Mouse (Mus musculus): ENCODE data around the gene Slc28a3.

DNA sequence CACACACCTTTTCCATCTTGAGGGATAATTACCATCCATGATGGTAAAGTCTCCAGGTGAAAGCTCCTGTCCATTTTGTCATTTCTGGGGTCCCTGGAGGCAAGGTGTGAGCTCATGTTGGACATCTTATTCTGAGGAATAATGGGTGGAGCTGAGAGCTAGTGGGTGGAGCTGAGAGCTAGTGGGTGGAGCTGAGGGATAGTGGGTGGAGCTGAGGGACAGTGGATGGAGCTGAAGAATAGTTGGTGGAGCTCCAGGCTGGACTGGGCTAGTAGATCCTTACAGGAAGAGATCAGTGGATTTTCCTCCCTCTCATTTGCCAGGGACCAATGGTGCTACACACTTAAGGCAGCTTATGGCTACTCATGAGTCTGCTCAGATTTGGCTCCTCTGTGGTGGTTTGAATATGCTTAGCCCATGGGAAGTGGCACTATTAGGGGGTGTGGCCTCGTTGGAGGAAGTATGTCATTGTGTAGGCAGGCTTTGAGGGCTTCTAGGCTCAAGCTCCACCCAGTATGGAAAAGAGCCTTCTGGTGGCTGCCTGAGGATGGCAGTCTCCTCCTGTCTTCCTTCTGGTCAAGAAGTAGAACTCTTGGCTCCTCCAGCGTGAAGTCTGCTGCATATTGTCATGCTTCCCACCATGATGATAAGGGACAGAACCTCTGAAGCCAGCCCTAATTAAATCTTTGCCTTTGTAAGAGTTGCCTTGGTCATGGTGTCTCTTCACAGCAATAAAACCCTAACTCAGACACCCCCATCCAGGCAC, 74.0 kb downstream of the Slc28a3 start:
- TF ChIP-seq CTCF (IDR thresholded peaks at IDR 0.05; ENCODE audit: control insufficient read depth, insufficient read depth, insufficient replicate concordance, low read depth, low read length): no peak
- TF ChIP-seq POLR2A (IDR thresholded peaks at IDR 0.05; ENCODE audit: control insufficient read depth, low read depth, low read length): no peak

All from testis, adult 2 months (tissue).